Mouse (Mus musculus): ENCODE measurements around the gene Ramp3.

- TF ChIP-seq POLR2A (IDR thresholded peaks at IDR 0.05; ENCODE audit: borderline replicate concordance, low read depth, low read length) (no peak), CTCF (IDR thresholded peaks at IDR 0.05; ENCODE audit: low read depth, low read length) (no peak)
Observed at GRCm38 (mm10) chr11:6695176-6695575, 36.9 kb downstream of the Ramp3 start.

Measured in bone marrow macrophage, adult 2 months (primary cell).